Mouse (Mus musculus) CD4-positive helper T cell, adult 2 months (primary cell): ENCODE measurements around the gene 1300017J02Rik.

Source experiments
- DNase-seq: peaks from one replicate; pipeline ENCODE4 v3.0.0-alpha.2; 2012; ENCODE audit warnings: low read depth, missing footprints, low spot score

The 1300017J02Rik gene

DNA sequence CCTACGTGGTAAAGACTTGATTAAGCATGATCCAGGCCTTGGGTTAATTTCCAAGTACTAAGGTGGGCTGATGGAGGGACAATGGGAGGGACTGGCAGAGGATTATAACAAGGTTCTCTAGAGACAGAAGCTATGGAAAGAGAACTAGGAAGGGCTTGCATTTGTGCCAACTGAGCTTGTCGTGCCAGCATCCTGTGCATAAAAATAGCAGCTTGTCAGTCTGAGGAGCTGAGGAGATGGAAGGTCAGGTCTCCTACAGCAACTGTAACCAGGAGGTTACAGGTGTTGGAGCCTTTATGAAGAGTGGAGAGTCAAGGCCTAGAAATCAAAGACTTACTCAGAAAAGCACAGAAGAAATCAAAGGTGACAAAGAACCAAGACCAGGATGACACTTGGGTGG is 91.3 kb downstream of the 1300017J02Rik start:
- DNase-seq, result no peak

DNA sequence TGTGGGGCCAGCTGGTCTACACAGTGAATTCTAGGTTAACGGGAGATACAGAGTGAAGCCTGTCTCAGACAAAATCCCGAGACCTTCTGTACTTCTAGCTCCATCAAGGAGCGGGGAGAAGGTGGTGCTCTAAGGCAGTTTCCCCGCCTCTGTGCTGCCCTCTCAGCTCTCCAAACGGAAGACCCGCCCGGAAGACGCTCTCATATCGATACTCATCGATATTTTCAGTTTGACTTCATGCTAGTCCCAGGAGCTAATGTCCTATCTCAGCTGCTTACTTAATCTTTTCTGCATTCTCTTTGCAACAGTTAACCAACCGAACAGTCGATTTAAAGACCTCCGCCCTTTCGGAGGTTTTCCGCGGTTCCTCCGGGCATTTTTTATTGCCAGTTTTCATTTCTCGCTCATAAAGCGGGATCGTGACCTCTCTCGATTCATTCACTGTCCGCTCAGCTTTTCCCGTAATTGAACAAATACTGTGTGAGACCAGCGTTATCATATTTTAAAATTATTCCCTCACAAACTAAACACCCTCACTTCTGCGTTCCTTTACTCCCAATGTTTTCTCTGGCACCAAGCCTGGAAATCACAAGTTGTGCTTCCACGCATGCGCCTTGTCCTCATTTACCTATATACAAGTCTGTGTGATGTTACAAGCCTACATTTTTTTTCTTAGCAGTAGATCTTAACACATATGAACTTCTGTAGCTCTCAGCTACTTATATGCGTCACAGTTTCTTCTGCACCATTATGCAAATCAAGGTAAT is 92.0 kb downstream of the 1300017J02Rik start:
- DNase-seq, result no peak

- DNase-seq, result no peak
Measured at GRCm38 (mm10) chr9:103208802-103209423, 96.0 kb downstream of the 1300017J02Rik start.

DNA sequence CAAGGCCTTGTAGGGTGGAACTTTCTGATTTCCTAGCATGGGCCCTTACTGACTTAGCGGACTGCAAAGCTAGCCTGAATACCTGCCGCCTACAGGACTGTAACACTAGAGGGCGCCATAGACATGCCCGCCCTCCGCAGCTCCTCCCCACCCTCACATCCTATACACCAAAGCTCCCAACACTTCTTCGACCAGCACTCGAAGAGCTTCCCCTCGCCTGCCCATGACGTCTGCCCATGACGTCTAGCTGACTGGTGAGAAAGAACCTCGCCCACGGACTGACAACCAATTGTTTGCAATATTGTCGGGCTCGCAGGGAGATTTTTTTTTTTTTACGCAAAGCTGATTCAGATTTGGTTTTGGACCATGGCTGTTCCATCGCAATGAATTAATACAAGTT is 97.0 kb downstream of the 1300017J02Rik start:
- DNase-seq, result peak; percentile 91

DNA sequence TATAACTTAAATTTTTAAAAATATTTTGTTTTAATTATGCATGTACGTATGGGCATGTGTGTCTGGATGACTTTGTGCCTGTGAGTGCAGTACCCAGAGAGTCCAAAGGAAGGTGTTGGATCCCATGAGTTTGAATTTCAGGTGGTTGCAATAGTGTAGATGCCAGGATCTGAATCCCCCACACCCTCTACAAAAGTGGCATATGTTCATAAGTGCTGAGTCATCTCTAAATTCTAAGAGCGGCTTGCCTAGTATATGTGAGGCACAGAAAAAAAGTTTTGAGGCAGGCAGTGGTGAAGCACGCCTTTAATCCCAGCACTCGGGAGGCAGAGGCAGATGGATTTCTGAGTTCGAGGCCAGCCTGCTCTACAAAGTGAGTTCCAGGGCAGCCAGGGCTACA is 99.1 kb downstream of the 1300017J02Rik start:
- DNase-seq, result no peak

GRCm38 (mm10) chr9:103201561-103202260 is 103.2 kb downstream of the 1300017J02Rik start, which contains the start of gene Srprb:
Gene Srprb (minus strand): TSS chr9:103202137.
- DNase-seq, result peak; percentile 92
